Mouse (Mus musculus) induced T-regulatory cell, adult 2 months (primary cell): ENCODE measurements around the gene Apaf1.

Source experiments
- DNase-seq: peaks from one replicate; pipeline ENCODE4 v3.0.0-alpha.2; 2012; ENCODE audit warnings: low read depth

Apaf1 gene

DNA sequence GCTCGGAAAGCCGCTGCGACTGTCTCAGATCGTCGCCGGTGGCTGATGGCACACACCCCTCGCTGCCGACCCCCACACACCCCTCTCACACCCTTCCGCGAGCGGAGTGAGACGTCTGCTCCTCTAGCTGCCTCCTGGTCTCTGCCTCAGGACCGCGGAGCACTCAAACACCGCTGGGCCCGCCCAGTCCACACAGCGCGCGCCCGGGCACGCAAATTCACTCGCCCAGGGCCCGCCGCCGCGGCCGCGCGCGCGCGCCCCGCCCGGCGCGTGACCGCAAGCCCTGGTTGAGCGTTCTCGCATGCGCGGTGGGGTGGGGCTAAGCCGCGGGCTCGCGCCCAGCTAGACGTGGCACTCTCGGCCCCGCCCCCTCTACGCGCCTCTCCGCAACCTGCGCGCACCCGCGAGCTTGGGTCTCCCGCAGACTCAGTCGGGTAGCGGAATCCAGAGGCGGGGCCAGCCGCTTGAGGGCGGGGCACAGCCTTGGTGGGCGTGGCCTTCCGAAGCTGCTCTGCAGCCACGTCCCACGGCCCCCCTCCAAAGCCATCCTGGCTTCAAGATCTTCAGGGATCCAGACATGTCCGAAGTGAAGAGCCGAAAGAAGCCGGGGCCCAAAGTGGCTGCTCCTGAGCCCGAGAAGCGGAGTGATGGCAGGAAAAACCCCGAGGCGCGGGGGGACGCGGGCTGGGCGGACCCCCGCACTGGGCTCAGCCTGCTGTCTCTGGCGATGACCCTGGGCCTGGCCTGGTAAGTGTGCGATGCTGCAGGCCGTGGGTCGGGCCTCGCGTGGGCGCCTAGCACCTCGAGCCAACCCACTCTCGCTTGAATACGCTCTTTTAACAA, at the start of gene Apaf1, which contains the start of gene Ikbip:
Gene Apaf1 (minus strand): TSS at position 221 of the 843 bp plus-strand sequence.
Gene Ikbip (plus strand): TSS at position 391 of the 843 bp plus-strand sequence.
- DNase-seq = peak; percentile 99

GRCm38 (mm10) chr10:91131565-91131964, 49.0 kb upstream of the Apaf1 start:
- DNase-seq = no peak

DNA sequence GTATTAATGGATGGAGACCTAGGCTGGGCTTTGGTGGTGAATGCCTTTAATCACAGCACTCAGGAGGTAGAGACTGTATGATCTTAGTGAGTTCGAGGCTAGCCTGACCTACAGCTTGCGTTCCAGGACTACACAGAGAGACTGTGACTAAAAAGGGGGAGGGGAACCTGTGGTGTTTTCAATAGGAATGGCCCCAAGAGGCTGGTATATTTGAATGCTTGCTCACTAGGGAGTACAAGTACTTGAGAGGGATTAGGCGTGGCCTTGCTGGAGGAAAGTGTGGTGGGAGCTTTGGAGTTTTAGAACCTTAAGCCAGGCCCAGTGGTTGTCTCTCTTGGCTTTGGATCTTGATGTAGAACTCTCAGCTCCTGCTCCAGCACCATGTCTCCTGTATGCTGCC, 48.2 kb upstream of the Apaf1 start:
- DNase-seq = no peak

DNA sequence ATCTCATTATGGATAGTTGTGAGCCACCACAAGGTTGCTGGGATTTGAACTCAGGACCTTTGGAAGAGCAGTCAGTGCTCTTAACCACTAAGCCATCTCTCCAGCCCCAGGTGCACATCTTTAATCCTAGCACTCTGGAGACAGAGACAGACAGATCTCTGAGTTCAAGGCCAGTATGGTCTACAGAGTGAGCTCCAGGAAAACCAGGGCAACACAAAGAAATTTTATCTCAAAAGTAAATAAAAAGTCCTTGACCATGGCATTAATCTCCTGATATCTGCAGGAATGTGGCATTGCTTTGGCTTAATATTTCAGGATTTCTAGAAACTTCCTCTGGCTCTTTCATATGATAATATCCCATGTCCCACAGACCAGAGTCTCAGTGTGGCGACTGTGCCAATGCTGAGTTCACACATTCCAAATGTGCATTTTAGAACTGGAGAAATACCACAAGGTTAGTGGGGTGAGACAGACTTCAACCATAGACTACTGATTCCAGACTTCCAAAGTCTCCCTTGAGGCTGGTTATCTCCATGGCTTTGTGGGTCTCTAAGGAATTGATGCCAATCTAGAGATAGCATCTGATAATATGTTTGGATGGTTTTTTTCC, 46.1 kb upstream of the Apaf1 start:
- DNase-seq = no peak

DNA sequence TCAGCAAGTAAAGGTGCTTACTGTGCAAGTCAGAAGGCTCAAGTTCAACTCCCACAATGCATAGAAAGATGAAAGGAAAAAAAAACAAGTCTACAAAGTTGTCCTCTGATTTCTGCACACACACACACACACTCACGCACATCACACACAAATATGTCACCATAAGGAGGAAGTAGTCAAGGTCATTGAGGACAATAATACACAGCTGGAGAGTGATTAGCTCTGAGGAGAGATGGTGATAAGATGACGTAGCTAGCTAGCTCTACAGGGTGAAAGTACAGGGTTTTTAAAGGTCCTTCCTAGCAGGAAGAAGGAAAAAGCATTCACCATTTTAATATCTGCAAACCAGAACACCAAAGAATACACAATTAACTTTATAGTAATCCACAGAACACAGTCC, 44.8 kb upstream of the Apaf1 start:
- DNase-seq = no peak

GRCm38 (mm10) chr10:91126618-91127355, 44.2 kb upstream of the Apaf1 start:
- DNase-seq = no peak

DNA sequence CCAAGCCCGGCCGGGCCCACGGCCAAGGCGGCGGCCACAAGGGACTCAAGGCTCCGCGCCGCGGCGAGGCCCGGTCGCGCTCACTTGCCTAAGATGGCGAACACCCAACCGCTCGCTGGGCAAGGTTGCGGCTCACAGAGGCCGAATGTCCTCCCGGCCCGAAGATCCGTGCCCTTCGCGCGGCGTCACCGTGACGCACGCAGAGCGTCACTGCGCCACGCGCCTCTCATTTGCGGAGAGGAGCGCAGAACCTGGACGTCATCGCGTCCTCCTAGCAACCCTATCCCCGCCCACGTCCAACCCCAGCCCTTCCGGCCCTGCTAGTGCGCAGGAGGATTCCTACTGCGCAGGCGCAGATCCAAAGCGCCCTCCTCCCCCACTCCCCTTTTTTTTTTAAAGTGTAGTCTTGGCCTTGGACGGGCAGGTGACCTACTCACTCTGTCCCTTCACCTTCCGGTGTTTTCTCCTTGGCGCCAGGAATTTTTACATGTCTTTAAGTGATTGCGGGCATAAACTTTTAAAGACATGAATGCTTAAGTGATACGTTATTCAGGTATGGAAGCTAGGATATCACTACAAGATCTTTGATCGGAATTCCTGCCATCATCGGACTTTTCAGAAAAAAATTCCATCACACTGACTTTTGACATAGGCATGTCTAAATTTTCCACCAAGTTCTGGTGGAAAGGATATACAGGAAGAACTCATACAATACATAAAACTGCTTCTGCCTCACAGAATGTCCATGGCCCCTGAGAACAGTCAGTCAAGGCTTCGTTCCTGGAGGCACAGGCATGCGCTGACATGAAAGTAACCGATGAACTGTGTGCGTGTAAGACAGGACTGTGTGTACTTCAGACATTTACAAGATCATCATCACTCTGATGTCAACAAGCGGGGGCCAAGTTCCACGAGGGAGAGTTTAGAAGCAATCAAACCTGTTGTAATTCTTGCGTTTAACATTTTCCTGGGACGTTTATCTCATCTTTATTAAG, 41.6 kb upstream of the Apaf1 start, which contains the start of gene Slc25a3:
Gene Slc25a3 (minus strand): TSS at position 232 of the 995 bp plus-strand sequence.
- DNase-seq = peak; percentile 99

GRCm38 (mm10) chr10:91123281-91123827, 40.8 kb upstream of the Apaf1 start:
- DNase-seq = no peak

DNA sequence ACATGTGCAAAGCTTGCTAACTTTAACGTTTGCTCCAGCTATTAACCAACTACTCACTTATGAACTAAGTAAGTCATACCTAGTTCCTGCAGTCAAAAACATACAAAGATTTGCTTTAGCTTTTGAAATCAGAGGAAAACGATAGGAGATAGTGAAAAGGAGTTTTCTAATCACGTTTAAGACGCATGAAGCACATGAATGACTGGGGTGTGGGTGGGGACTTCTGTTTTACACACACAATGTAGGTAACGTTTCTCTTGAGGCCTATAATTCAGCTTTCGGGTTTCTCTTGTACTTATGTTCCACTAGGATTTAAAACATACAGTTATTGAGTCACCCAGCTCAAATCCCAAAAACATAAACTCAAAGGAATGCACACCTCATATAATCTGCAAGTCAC, 40.1 kb upstream of the Apaf1 start:
- DNase-seq = peak; percentile 70

DNA sequence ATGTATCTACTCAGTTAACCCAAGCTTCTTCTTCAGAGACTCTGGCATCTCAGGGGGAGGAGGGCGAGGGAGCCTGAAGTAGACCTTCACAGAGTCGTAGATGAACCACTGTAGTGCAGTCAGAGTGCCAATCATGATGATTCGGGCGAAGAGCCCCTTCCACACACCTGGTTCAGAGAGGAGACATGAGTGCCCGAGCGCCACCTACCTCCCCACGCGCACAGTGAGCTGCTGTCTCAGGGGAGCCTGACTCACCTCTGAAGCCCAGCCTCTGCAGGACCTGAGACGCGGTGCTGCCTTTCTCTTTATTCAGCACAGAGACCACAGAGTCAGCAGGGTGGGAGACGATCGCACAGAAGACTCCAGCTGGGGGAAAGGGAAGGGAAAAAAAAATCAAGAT, 34.4 kb upstream of the Apaf1 start:
- no peak for DNase-seq

- DNase-seq = no peak
Observed at GRCm38 (mm10) chr10:91109841-91110240, 27.3 kb upstream of the Apaf1 start.

DNA sequence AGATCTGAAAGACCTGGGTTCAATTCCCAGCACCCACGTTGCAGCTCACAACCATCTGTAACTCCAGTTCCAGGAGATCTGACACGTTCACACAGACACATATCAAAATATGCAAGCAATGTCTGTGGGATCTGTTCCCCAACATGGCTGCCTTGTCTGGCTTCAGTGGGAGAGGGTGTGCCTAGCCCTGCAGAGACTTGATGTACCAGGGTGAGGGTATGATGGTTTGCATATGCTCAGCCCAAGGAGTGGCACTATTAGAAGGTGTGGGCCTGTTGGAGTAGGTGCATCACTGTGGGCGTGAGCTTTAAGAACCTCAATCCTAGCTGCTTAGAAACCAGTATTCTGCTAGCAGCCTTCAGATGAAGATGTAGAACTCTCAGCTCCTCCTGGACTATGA, 23.4 kb upstream of the Apaf1 start:
- DNase-seq = no peak

DNA sequence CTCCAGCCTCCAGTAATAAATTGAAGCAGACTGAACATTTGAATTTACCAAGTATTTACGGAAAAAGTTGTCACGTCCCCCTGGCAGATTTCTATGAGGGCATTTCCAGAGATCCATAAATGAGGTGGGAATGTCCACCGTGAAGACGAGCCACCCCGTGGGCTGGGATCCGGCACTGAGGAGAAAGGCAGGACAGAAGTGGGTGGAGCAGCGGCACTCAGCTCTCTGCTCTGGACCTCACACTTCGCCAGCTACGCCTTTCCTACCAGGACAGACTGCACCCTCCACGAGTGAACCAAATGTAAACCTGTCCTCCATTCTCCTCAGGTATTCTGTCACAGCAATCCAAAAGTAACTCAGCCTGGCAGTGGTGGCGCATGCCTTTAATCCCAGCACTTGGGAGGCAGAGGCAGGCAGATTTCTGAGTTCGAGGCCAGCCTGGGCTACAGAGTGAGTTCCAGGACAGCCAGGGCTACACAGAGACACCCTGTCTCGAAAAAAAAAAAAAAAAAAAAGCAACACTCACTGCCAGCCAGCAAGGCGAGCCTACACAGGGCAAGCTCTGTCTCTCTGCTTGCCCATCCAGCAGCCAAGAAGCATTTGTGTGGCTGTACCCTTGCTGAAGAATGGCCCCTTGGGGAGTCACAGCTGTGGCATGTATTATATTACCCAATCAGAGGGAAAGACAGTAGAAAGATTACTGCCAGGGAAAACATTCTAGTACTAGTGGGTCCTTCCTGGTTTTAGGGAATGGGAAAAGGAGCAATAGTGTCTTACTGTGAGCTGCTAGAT, 20.4 kb upstream of the Apaf1 start:
- no peak for DNase-seq

DNA sequence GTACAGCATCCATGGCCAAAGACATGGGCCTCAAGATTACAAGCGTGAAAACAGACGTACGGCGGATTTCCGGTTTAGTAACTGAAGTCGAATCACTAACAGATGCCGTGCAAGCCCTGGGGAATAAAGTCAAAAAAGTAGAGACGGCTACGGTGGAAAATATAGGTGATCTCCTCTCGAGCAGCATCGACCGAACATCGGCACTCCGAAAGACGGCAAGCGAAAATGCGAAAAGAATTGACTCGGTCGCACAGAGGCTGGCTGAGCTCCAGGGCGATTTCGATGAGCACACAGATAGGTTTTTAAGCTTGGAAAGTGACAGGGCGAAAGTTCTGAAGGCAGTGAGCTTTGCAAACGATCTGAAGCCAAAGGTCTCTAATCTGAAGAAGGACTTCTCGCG, 19.4 kb upstream of the Apaf1 start:
- no peak for DNase-seq

DNA sequence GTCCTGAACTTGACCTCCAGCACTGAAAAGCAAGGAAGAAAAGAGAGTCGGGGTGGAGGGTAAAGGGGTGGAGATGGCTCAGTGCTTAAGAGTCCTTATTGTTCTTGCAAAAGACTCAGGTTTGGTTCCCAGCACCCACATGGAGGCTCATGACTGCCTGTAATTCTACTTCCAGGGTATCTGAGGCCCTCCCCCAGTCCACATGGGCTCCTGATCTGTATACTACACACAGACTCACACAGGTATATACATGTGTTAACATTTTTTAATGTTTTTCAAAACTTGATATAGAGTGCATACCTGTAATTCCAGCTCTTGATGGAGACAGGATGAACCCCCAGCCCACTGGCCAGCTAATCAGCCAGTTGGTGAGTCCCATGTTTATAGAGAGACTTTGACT, 17.5 kb upstream of the Apaf1 start:
- no peak for DNase-seq

DNA sequence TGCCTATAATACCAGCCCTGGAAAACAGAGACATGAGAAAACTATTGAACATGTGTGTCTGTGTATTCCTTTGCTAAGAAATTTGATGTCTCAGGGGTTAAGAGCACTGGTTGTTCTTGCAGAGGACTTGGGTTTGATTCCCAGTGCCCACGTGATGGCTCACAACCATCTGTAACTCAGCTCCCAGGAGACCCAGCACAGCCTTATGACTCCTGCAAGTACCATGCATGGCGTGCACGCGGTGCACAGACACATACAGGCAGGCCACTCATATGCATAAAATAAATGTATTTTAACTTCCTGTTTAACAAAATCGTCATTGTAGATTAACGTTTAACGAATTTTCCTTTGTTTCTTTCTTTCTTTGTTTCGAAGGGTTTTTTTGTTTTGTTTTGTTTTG, 15.5 kb upstream of the Apaf1 start:
- DNase-seq = no peak

- no peak for DNase-seq
Observed at GRCm38 (mm10) chr10:91094251-91095104, 11.9 kb upstream of the Apaf1 start.

- no peak for DNase-seq
Observed at GRCm38 (mm10) chr10:91092812-91093211, 10.2 kb upstream of the Apaf1 start.

GRCm38 (mm10) chr10:91083393-91083927, 890 bp upstream of the Apaf1 start:
- no peak for DNase-seq
